Mouse (Mus musculus) heart, adult 9 months (tissue): ENCODE results near the gene Ush2a.

Experiments
- DNase-seq, 2 experiments: peaks; one replicate each; pipeline ENCODE4 v3.0.0; 2022; ENCODE audit warnings: low spot score in 2 of 2

Gene Ush2a

DNA sequence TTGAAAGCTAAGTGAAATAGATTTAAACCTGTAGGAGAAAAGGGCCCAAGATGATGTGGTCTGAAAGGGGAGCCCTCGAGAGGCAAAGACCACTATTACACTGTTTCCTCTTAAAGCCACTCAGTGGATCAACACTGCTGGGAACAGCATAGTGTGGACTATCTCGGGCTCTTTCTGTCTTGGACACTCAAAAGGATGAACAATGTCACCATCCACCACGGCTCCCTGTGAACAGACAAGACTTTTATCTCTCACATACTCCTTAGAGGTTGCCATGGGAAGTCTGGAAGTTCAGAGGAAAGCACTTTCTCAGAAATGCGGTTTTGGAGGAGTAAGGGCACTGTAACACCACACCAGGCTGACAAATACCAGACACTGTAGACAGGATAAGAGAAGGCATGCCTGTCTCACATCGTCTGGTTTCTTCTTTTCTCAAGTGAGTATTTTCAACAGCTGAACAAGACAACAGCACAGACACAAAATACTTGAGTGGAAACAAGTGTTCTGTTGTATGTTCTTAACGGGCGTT lies 124.0 kb downstream of the Ush2a start:
- DNase-seq, result no peak

- no peak for DNase-seq
Measured at GRCm38 (mm10) chr1:188387321-188387720, 125.5 kb downstream of the Ush2a start.

DNA sequence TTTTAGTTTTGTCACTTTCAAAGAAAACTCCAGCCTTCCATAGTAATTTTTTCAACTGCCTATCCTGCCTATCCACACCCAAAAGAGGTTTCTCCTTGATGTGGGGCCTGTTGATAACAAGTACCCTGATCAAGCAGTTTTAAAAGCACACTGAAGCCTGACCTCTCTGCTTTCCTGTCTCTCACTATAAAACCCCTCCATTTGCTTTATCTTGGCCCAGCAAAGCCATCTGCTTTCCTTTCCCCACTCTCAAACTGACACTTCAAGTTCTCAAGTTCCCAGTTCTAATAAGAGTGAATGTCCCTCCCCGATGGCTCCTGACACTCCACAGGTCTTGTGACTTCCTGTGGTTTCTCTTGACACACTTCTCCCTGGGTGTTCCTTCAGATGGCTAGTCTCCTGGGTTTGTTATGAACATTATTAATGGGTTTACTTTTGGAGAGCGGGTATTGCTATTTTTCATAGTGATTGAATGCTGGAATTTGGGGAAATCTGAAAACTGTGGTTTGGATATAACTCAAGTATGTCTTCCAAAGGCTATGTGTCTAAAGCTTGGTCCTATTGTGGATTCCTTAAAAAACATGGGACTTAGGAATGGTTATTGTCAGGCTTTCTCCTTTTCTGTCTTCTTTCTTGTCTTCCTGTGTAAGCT lies 126.1 kb downstream of the Ush2a start:
- no peak for DNase-seq

DNA sequence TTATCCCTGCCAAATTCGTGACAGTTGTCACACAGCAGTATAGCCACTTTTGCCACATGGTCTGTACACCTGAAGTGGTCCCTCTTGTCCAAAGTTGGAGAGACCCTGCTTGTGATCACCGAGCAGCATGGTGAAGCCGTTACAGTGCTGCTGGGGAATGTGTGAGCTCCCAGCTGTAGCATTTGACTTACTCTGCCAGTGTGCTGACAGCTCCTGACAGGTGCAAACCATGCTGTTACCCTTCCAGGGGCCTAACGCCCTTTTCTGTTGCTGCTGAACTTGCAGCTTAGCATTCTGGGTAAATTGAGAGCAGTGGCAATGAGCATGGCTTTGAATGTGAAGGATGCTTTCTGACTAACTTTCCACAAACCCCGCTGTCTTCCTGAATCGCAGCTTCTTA lies 128.3 kb downstream of the Ush2a start:
- DNase-seq, result no peak

GRCm38 (mm10) chr1:188407176-188407575 lies 145.4 kb downstream of the Ush2a start:
- no peak for DNase-seq

DNA sequence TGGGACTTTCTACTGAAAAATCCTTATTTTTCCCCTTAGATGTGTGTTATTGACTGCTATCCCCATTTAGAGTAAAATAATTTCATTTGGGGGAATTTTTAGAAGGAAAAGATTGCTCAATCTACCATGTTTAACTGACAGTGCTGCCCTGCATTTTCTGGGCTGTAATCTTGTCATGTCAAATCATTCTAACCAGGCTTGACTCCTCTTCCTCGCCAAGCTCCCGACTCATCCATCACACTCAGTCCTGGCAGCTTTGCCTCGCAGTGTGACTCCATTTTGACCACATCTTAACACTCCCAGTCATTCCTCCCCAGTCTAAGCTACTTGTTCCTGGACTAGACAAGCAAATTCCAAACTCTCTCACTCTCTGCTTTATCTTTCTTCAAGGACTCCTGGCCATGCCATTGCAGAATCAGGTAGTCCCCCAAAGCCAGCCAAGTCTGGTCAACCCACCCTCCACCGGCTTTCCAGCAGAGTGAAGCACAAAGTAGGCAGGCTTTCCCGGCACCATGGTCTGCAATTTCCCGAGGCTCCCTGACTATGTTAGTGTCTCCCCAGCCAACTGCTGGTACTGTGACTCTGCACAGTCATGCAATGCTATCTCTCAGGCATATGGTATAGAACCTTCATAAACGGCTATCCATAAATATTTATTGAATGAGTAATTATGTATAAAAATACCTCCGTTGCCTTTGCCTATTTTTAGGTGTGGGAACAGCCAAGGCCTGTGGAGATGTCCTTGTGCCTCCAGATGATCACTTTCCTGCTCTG lies 146.0 kb downstream of the Ush2a start:
- DNase-seq, result no peak

DNA sequence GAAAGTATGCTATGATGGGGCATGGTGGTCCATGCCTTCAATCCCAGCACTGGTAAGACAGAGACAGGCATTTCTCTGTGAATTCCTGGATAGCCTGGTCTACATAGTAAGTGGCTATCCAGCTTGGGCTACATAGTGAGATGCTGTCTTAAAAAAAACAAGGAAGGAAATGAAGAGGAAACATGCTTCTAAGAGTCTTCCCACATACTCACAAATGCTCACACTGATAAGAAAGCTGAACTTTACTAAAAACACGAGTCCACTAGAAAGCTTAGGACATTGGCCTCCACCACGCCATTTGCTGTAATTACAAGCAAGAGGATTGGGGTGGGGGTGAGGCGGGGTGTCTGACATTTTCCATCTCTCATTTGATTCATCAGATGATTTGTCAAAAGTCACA lies 148.7 kb downstream of the Ush2a start:
- DNase-seq, result no peak

GRCm38 (mm10) chr1:188420543-188420942 lies 158.7 kb downstream of the Ush2a start:
- DNase-seq, result no peak

DNA sequence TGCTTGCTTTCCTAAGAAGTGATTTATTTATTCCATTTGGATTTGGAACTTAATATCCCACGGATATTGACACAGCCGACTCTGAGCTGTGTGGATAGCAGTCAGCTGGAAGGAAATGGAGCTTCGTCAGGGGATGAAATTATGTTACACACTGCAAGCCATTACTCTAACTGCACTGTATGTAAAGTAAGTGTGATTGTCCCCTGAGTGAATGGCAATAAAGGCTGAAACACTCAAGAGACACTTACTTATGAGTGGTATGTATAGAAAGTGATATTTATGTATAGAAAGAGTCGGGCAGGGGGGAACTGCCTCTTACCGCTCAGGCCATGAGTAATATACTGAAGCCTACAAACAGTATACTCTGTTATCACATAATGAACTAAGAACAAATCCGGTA lies 166.3 kb downstream of the Ush2a start:
- DNase-seq, result no peak

DNA sequence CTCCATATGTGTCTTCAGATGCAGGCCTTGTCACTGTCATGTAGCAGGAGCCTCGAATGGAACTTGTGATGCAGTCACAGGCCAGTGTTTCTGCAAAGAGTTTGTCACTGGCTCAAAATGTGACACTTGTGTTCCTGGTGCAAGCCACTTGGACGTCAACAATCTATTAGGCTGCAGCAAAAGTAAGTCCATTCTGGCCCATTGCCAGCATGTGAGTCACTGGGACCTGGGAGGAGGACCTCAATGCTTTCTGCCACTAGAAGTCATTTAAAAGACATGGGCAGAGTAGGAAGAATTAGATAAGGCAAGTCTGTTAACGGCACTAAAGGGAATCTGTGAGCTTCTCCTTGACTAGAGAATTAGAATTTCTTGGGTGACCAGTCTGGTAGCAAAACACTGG lies 168.9 kb downstream of the Ush2a start:
- DNase-seq, result no peak

- DNase-seq, result no peak
Measured at GRCm38 (mm10) chr1:188447964-188448363, 186.1 kb downstream of the Ush2a start.

DNA sequence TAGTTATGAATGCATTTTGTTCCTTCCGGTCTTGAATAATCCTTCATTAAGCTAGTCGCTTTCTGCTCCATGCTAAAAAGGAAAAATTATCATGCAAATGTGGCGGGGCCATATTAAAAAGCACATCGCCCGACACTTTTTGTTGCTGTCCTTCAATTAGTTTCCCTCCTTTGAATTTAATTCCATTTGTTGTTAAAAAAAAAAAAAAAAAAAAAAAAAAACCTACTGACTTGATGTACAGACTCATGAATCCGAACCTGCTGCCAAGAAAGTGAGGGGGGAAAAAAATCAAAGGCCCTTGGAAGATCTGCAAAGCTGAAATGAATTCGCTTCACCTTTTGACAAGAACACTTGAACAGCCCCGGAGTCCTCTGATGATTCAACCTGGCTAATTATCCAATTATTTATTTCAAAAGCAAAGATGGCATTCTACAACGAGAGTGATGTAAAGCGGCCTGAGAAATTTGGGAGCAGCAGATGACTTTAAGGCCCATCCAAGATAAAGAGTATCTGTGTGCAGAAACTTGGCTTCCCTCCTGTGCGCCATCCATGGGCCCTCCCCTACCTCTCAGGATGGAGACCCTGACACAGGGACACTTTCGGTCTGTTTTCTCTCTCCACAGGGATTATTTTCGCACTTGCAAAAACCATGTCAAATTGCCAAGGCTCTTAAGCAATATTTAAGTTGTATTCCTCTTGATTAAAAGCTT lies 194.8 kb downstream of the Ush2a start:
- no peak for DNase-seq

DNA sequence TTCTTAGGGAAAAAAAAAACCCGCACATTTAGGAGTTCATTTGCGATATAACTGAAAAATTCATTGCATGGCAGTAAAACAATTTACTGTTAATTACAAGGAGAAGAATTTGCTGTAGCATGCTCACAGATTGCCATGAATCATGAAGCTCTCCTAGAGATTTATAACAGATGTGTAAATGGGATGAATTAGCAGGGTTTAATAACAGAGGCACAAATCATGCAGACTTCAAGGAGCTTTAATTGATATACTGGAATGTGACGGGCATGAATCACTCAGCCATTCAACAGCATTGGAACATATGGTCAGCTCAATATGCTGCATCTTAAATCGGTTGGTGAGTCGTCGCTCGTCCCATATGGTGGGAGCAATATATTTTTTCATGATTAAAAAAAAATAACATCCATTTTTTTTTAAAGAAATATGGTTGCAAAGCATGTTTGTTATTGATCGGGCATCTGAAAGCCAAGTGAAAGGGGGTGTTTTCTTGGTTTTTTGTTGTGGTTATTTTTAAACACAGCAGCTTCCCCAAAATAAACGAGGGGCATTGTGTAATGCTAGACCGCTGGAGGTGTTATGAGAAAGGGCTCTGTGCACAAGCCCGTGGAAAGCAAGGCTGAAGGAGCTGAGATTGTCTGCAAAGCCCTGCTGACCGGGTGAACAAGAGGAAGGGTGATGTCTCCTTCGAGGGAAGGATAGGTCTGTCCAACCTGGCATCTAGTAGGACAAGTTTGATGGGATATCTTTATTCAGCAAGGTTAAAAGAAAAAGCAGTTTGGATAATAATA lies 195.6 kb downstream of the Ush2a start:
- DNase-seq, result no peak

DNA sequence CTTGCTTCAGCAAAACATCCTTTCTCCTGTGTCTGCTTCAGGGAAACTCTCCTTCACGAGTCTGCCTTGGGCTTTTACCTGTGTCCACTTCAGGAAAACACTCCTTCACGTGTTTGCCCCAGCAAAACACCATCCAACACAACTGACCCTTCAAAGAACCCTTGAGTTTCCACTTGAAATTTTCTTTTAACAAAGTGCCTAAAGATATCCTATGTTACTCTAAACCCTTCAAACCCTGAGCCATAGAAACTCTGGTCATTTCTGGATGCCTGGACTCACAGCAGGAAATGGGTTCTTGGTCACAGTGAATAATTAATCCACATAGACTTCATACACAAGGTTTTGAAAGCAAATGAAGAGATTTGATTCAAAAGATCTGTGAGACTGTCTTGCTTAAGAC lies 199.4 kb downstream of the Ush2a start:
- DNase-seq, result no peak

- no peak for DNase-seq
Measured at GRCm38 (mm10) chr1:188464653-188465052, 202.8 kb downstream of the Ush2a start.

DNA sequence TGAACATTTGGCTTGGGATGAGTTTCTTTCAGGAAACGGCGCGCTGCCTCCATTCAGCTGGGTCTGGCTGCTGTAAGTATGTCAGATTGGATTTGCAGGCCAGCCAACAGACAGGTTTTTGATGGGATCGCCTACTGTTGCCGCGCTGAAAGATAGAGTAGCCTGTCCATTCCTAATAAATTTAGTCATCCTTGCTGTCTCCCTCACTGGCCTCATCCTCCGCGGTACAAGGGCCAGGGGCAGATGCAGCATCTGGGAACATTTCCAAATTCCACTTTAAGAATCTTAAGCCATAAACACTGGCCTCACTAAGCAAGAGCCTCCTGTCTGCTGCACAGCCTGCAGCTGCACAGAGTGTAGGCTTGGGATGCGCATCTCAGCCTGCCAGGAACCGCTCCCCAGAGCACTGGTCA lies 206.6 kb downstream of the Ush2a start:
- DNase-seq, result no peak

- no peak for DNase-seq
Measured at GRCm38 (mm10) chr1:188504958-188505357, 243.1 kb downstream of the Ush2a start.

DNA sequence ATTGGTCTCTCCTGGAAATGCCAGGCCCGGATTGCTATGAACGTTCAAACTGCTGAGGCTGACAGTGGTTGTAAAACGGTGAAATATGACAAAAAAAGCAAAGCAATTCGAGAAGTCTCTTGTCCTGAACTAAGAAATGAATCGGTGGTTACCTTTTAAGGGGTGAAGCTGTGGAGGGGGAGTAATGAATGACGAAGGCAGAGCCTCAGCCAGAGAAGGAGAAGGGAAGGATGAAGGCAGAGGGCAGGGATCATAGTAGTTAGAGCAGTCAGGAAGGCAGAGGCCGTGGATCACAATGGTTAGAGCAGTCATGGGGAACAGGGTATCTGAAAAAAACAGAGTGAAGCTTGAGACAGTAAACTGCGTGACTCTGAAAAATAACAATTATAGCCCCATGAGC lies 257.0 kb downstream of the Ush2a start:
- DNase-seq, result no peak

GRCm38 (mm10) chr1:188527451-188527850 lies 265.6 kb downstream of the Ush2a start:
- DNase-seq, result no peak

DNA sequence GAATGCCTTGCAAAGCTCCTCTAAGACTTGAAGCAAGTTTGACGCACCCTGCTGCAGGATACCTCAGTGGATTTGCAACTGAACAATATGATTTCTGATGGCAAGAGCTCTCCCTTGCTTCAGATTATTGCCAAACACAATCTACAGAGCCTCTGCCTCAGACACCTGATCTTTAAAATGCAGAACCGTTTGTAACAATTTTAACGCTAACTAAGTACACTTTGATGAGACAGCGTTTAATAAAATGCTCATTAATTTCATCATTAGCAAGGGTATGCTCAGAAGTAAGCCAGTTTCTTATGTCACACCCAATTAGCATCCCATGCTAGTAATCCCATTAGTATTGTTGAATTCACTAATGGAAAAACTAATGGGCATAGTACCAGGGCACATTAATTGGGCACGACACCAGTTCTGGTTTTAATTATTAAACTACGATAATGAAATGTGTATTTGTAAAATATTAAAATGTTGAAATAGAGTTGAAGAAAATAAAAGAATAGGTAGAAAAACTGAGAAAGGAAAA lies 267.8 kb downstream of the Ush2a start:
- no peak for DNase-seq

- DNase-seq, result no peak
Measured at GRCm38 (mm10) chr1:188537021-188537420, 275.2 kb downstream of the Ush2a start.

GRCm38 (mm10) chr1:188539621-188540020 lies 277.8 kb downstream of the Ush2a start:
- no peak for DNase-seq
